Comparison of ENCODE assay signal across 8 mouse cellular contexts in the genomic region with DNA sequence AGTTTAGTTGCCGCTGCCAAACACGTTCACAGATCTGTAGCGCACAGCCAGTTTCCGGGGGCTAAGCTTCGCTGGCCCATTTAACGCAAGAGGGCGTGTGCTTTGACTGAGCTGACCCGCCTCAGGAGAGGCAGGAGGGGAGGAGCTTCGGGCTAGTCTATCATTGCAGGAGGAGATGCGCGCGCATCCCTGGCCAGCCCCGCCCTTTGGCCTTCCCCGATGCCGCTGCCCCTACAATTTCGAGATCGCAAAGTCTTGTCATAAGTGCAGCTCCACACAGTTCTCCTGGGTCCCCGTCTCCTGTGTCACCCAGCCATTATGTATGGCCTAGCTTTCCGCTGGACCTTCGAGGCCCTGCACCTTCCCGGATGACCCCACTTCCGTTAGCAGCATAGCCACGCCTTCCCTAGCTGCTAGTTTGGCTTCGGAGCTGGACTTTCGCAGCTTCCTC. TPM values are rescaled to one million over a fixed set of nuclear protein-coding genes. Genes with fewer than 3 reads are reported as not detected.
DNase-seq lines count a peak whose midpoint lies in the region; ATAC-seq and TF ChIP-seq lines count a peak whose summit lies in the region.

A gene (minus strand): TSS at position 369 of the 451 bp plus-strand sequence.

- no peaks in the 10 kb centered on the region for H3K79me2 ChIP-seq in heart, adult 2 months (replicated peaks; ENCODE audit: control insufficient read depth, insufficient read depth, low read length)

- no peaks in the 10 kb centered on the region for H3K9me3 ChIP-seq in embryonic facial prominence, embryonic 13.5 days
- no peaks in the 10 kb centered on the region for H3K9me3 ChIP-seq in limb, embryonic 13.5 days
- no peaks in the 10 kb centered on the region for H3K9me3 ChIP-seq in midbrain, embryonic 16.5 days (replicated peaks; ENCODE audit: control insufficient read depth, low read length, poor library complexity, severe bottlenecking)

- 21% methylated on average over 25 of the region's 25 CpGs for WGBS in embryonic facial prominence, embryonic 13.5 days
- whole genome bisulfite sequencing in heart, adult 2 months = 16% methylated on average over 25 of the region's 25 CpGs
- WGBS in limb, embryonic 13.5 days = 15% methylated on average over 25 of the region's 25 CpGs
- WGBS in midbrain, embryonic 16.5 days = 29% methylated on average over 24 of the region's 25 CpGs

- peak within 1 kb of the TSS; percentile 70 for H3K9ac ChIP-seq in embryonic facial prominence, embryonic 13.5 days
- H3K9ac ChIP-seq in heart, adult 2 months (ENCODE audit: low read depth, low read length) = peak within 1 kb of the TSS; percentile 79
- H3K9ac ChIP-seq in limb, embryonic 13.5 days = peak within 1 kb of the TSS; percentile 67
- H3K9ac ChIP-seq in midbrain, embryonic 16.5 days (ENCODE audit: low read depth, low read length) = peak within 1 kb of the TSS; percentile 49

- no peaks in the 10 kb centered on the region for H3K27me3 ChIP-seq in embryonic facial prominence, embryonic 13.5 days
- H3K27me3 ChIP-seq in heart, adult 2 months (ENCODE audit: control insufficient read depth, insufficient read depth, low read length) = no peaks in the 10 kb centered on the region
- H3K27me3 ChIP-seq in limb, embryonic 13.5 days = no peaks in the 10 kb centered on the region
- no peaks in the 10 kb centered on the region for H3K27me3 ChIP-seq in midbrain, embryonic 16.5 days (ENCODE audit: control insufficient read depth, insufficient read depth, low read depth, low read length)

- TF ChIP-seq CTCF in heart, adult 2 months (IDR thresholded peaks at IDR 0.05) = peak; percentile 49

- peak within 1 kb of the TSS; percentile 61 for H3K4me2 ChIP-seq in embryonic facial prominence, embryonic 13.5 days
- peak within 1 kb of the TSS; percentile 63 for H3K4me2 ChIP-seq in limb, embryonic 13.5 days (replicated peaks)
- peak within 1 kb of the TSS; percentile 57 for H3K4me2 ChIP-seq in midbrain, embryonic 16.5 days (ENCODE audit: low read length)

- intact Hi-C loops in heart, adult 2 months (cut with DNase I) = loop anchor here (5.0 kb wide), 2 partner anchors 37 to 182 kb away; a partner anchor contains a TSS

- peak; percentile 89 for DNase-seq in 3134 (ENCODE audit: extremely low read depth, insufficient read length, low spot score)
- peak; percentile 89 to 91 for DNase-seq in adrenal gland, postnatal 36 days
- peak; percentile 88 to 91 for DNase-seq in heart, adult 2 months
- peak; percentile 87 to 89 for DNase-seq in kidney, adult 8-10 months
- peak; percentile 85 to 95 for DNase-seq in spleen, postnatal 10 days (ENCODE audit: low spot score in 2 of 2)

- H3K27ac ChIP-seq in embryonic facial prominence, embryonic 13.5 days = peak within 1 kb of the TSS; percentile 86
- peak within 1 kb of the TSS; percentile 95 for H3K27ac ChIP-seq in heart, adult 2 months
- peak within 1 kb of the TSS; percentile 77; the same call in 1 of the 2 replicates for H3K27ac ChIP-seq in limb, embryonic 13.5 days
- peak within 1 kb of the TSS; percentile 76 for H3K27ac ChIP-seq in midbrain, embryonic 16.5 days (ENCODE audit: low read length)

- TF ChIP-seq EP300 in heart, adult 2 months (IDR thresholded peaks at IDR 0.05; ENCODE audit: insufficient read depth, low read depth, low read length) = no peak

- H3K36me3 ChIP-seq in embryonic facial prominence, embryonic 13.5 days = peaks cover 3% of the 10 kb centered on the region; the same call in 1 of the 2 replicates
- H3K36me3 ChIP-seq in heart, adult 2 months (ENCODE audit: control insufficient read depth, insufficient read depth, low read length) = no peaks in the 10 kb centered on the region
- H3K36me3 ChIP-seq in limb, embryonic 13.5 days = peaks cover 5% of the 10 kb centered on the region; the same call in 1 of the 2 replicates
- H3K36me3 ChIP-seq in midbrain, embryonic 16.5 days (ENCODE audit: control insufficient read depth, insufficient read depth, low read length) = 0 out of 2 replicates have a peak, but pooled peaks cover 2% of the 10 kb centered on the region

- peak; percentile 71 for TF ChIP-seq POLR2A in heart, adult 2 months (IDR thresholded peaks at IDR 0.05; ENCODE audit: insufficient read depth, low read depth, low read length)

- H3K4me1 ChIP-seq in embryonic facial prominence, embryonic 13.5 days = 0 out of 2 replicates have a peak, but pooled peaks cover 5% of the 10 kb centered on the region
- 0 out of 2 replicates have a peak, but pooled peaks cover 3% of the 10 kb centered on the region for H3K4me1 ChIP-seq in heart, adult 2 months (ENCODE audit: control insufficient read depth, insufficient read depth, low read length)
- 0 out of 2 replicates have a peak, but pooled peaks cover 6% of the 10 kb centered on the region for H3K4me1 ChIP-seq in limb, embryonic 13.5 days
- H3K4me1 ChIP-seq in midbrain, embryonic 16.5 days (ENCODE audit: control insufficient read depth, insufficient read depth, low read length) = peaks cover 8% of the 10 kb centered on the region

- H3K4me3 ChIP-seq in embryonic facial prominence, embryonic 13.5 days = peak within 1 kb of the TSS; percentile 54
- H3K4me3 ChIP-seq in heart, adult 2 months = peak within 1 kb of the TSS; percentile 48
- peak within 1 kb of the TSS; percentile 55 for H3K4me3 ChIP-seq in limb, embryonic 13.5 days
- H3K4me3 ChIP-seq in midbrain, embryonic 16.5 days (ENCODE audit: low read depth, low read length) = peak within 1 kb of the TSS; percentile 40

- ATAC-seq in embryonic facial prominence, embryonic 13.5 days (ENCODE audit: insufficient number of reproducible peaks, insufficient read depth, low FRiP score, low TSS enrichment, low read depth) = peak; percentile 84
- ATAC-seq in limb, embryonic 13.5 days (ENCODE audit: low FRiP score, low read depth) = peak; percentile 89
- peak; percentile 88 for ATAC-seq in midbrain, embryonic 16.5 days

RNA-seq across cellular contexts. Expression of the gene that starts here (rescaled TPM):
- total RNA-seq in adrenal gland, postnatal 36 days (2021) = 100 to 1,000 TPM; 172 to 176 TPM
- polyA plus RNA-seq in embryonic facial prominence, embryonic 13.5 days (2015; fragmentation: Nextera tagmentation; extraction: Ambion mirVana) = 49.1 and 54.5 TPM in 2 replicates
- 1 to 10 TPM; 6.5 to 7.1 TPM for total RNA-seq in heart, adult 2 months (2021)
- polyA plus RNA-seq in heart, adult 2 months (2012; rRNA removed) = 13.1 and 13.9 TPM in 2 replicates
- 45.6 and 47.0 TPM in 2 replicates for polyA plus RNA-seq in limb, embryonic 13.5 days (2015; fragmentation: Nextera tagmentation; extraction: Ambion mirVana)
- polyA plus RNA-seq in midbrain, embryonic 16.5 days (2015; fragmentation: Nextera tagmentation; extraction: Ambion mirVana) = 47.7 and 49.4 TPM in 2 replicates

Comparison
In these comparisons a context has a peak if more than half of its experiments do, and no peak if none do; other contexts are left out.
1. Peak in every context shown above with its lines: DNase-seq, ATAC-seq, H3K4me3 ChIP-seq and H3K27ac ChIP-seq.
2. RNA of the gene that starts here (total RNA-seq): 172 to 176 TPM in adrenal gland, postnatal 36 days; 6.5 to 7.1 TPM in heart, adult 2 months; every median in the first group is over 10 times any median in the second.